Mouse (Mus musculus) myocyte (in vitro differentiated cells): ENCODE data around the gene Rangrf.

Source experiments
- CEBPB ChIP-seq: IDR thresholded peaks from 2 replicates; pipeline ENCODE4 v1.6.1; 2011; ENCODE audit warnings: mild to moderate bottlenecking, moderate library complexity; ENCODE audit not compliant: poor library complexity, insufficient read depth, severe bottlenecking
- E2F4 ChIP-seq: IDR thresholded peaks from one replicate; pipeline ENCODE4 v1.6.1; 2011; ENCODE audit warnings: mild to moderate bottlenecking, control low read depth, moderate library complexity; ENCODE audit not compliant: insufficient read depth
- MAX ChIP-seq: IDR thresholded peaks from one replicate; pipeline ENCODE4 v1.6.1; 2011; ENCODE audit warnings: low read depth, mild to moderate bottlenecking, control low read depth
- MYOD1 ChIP-seq, 3 experiments: IDR thresholded peaks; one replicate each; pipeline ENCODE4 v1.6.1; 2011; ENCODE audit warnings: control low read depth in 2 of 3, low read depth in 2 of 3, mild to moderate bottlenecking in 2 of 3, moderate library complexity in 1 of 3; ENCODE audit not compliant: insufficient read length in 2 of 3, control insufficient read depth in 1 of 3
- POLR2A ChIP-seq: IDR thresholded peaks from one replicate; pipeline ENCODE4 v1.6.1; 2011; ENCODE audit warnings: low read depth, mild to moderate bottlenecking, control low read depth, moderate library complexity; ENCODE audit not compliant: insufficient read length
- POLR2AphosphoS2 ChIP-seq: IDR thresholded peaks from one replicate; pipeline ENCODE4 v1.6.1; 2011; ENCODE audit warnings: low read depth, control low read depth; ENCODE audit not compliant: insufficient read length
- SRF ChIP-seq: IDR thresholded peaks from one replicate; pipeline ENCODE4 v1.6.1; 2011; ENCODE audit warnings: low read depth; ENCODE audit not compliant: control insufficient read depth, insufficient read length
- USF1 ChIP-seq: IDR thresholded peaks from one replicate; pipeline ENCODE4 v1.6.1; 2011; ENCODE audit warnings: low read depth, mild to moderate bottlenecking, control low read depth, moderate library complexity

DNA sequence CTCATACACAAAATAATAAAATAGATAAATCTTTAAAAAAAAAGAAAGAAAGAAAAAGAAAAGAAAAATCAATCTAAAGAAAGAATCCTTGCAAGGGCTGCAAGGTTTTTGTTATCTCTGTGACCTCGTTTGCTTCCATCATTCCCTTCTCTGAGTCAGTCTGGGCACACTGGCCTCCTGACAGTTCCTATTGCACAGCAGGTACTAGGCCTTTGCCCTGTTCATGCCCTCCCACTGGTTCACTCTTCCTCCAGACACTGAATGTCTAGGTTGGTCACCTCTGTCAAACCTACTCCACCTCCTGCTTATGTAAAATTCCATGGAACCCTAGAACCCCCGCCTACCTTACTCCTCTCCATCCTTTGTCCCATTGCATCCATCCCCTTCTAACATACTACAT lies 29.7 kb downstream of the Rangrf start:
- no peak for TF ChIP-seq USF1
- TF ChIP-seq MAX = no peak
- TF ChIP-seq POLR2A = no peak
- no peak for TF ChIP-seq CEBPB
- TF ChIP-seq POLR2AphosphoS2 = no peak
- no peak for TF ChIP-seq MYOD1 (IDR thresholded peaks at IDR 0.05; ENCODE audit: control insufficient read depth in 1 of 3, insufficient read length in 2 of 3, low read depth in 2 of 3)
- TF ChIP-seq E2F4 = no peak
- TF ChIP-seq SRF = no peak
